Mouse (Mus musculus) mouse trophoblast stem cell (cell line): Measurements from ENCODE around the gene Maml3.

Source experiments
- in situ Hi-C, 2 experiments: fragments of 300-500 bp; cut with MseI, MboI; formaldehyde crosslinking; loops; 2 replicates in 1 of 2; 3 replicates in 1 of 2; pipeline ENCODE4 v1.15.1; 2025

Gene Maml3

DNA sequence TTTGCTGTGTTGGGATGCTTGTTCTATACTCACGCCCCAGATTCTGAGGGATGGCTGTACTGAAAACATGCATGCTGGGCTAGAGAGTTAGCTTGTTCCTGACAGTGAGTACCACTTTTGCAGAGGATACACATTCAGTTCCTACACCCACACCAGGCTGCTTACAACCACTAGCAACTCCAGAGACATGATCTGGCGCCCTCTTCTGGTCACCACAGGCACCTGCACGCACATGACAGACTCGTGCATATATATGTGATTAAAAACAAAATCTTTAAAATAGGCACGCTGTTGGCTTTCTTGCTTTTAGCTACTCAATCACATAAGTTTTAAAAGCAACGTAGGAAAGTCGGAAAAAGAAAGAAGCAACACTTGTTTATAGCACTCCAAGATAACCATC, 399.7 kb downstream of the Maml3 start:
- in situ Hi-C loops = no loop called here

DNA sequence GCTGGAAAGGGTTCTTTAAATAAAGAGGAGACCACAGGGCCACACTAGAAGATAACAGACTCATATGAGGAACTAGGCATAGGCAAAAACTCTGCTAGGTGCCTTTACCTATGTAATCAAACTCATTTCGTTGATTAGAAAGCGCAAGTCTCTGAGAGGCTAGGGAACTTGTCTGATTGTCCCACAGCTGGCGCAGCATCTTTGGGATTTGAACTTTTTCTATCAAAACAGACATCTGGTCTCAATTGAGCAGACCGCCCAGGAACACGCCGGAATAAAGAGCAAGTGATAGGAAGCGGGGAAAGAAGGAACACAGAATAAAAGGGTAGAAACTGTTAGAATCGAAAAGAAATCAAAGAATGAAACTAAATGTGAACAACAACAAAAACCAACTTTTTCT, 401.4 kb downstream of the Maml3 start:
- in situ Hi-C loops = no loop called here

DNA sequence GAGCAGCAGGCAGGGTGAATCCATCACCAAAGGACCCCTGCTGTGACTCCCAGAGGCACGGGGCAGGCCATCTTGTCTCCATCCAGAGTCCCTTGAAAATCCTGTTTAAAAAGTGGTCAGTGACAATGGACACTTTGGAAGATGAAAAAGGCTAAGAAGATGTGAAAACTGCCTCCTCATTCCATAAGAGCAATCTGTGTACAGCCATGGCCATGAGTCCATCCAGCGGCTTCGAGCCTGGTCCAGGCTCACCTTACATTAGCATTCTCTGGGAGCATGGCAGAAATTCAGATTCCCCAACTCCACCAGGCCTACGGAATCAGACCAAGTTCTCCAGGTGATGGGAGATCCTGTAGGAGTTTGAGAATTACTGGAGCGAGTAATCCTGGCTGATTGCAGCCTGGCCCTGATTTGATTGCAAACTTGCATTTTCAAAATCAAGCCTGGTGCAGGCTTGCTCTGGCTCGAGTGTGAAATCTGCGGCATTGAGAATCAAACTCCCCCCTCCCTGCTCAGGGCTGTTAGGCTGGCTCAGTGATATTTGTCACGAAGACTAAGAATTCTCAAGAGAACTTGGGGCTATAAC, 402.1 kb downstream of the Maml3 start:
- in situ Hi-C loops = no loop called here

DNA sequence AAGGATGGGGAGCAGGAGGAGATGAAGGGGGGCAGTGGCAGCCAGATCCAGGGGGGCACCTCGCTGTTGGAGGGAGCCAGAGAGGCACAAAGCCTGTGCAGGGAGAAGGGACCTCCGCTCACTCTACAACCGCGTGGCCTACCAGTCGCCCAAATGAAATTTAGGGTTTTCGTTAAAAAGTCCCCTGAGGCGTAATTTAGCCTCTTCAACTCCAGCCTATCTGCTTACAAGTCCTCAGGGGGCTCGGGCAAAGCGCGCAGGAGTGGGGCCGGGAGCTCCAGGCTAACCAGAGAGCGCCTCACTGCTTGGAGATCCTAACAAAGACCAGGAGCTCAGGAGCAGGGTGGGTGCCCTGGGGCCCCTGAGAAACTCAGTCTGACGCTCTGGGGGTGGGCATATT, 402.9 kb downstream of the Maml3 start:
- in situ Hi-C loops = no loop called here

DNA sequence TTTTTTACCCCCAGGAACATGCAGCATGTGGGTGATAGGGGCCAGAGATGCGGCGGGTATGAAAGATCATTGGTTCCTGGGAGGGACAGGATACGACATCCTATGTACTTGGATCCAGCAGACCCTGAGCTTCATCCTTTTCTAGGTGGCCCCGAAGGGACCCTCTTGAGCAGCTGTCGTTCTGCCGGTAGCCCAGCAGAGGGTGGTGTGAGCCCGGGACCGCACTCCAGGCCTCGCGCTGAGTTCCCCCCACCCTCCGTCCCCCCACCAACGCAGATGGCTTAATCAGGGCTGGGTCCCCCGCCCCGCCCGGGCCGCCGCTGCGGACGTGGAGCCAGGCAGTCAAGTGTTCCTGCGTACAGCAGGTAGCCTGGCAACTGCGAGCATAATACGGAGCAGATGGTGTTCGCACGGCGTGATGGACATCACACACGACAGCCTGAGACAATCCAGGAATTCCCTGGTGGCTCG, 403.6 kb downstream of the Maml3 start:
- in situ Hi-C loops = no loop called here

DNA sequence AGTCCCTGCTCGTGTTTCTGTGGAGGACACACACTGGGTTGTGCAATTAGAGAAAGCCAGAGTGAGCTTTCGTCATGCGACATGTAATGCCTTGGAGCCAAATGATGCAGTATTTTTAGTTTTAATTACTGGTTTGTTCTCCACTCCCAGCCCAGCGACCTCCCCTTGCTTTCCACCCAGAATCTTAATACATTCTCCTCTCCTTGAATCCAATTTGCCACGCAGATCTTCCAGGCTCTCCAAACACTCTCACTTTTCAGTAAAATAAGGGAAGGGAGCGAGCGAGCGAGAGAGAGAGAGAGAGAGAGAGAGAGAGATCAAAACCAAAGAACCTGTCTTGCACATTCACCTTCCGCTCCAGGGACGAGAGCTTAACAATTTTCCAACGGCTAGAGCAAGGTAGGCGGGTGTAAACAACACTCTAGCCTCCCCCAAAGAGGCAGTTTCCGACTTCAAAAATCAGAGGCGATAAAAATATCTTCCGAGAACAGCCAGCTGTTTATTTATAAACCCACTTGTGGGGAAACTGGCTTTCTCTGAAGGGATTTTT, 404.1 kb downstream of the Maml3 start:
- in situ Hi-C loops = no loop called here

DNA sequence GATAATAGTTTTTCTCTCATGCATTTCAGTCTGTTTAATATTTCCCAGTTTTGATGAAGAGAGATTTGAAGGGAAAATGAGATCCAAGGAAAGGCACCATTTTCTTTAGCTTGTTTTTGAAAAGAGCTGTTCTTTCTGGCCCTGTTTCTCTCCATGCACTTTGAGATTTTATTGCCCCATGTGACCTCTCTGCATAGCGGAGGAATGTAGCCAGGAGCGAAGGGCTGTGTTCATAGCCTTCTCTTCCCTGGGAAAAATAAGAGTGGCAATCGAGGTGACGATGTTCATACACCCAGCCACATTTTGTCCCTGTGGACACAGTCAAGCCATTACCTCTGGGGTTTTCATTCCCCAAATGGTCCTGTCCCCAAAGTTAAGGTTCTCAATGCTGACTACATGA, 404.8 kb downstream of the Maml3 start:
- in situ Hi-C loops = no loop called here

DNA sequence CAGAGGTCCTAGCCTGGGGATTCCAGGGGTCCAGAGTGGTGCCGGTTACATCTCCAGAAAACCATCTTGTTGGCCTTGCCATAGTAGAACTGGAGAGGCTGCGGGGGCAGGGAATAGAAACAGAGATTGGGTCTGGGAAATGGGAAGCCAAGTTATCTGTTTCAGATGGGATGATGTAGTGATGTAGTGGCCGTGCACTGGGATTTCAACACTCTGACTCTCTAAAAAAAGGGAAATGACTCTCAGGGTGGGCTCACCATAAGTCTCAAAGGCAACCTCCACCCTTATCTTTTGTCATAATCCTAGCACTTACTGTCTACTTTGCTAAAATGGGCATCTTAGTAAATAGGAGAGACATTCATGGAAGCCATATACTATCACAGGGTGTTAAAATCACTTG, 406.9 kb downstream of the Maml3 start:
- in situ Hi-C loops = no loop called here

DNA sequence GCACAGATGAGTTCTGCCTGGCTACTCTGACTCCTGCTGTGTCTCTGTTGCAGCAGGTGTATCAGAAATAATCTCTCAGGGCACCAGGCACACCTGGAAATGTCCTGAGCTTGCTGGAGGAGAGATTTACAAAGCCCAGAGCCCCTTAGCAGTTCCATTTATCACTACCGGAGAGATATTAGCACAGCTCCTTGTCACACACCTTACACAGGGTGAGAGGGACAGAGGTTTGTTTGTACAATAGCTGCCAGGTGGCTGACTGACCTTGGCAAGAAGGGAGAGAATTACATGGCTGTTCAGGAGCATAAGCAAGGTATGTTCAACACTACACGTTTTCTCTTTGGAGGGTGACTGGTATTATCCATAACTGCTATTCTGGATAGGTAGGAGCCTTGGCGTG, 409.2 kb downstream of the Maml3 start:
- in situ Hi-C loops = no loop called here

DNA sequence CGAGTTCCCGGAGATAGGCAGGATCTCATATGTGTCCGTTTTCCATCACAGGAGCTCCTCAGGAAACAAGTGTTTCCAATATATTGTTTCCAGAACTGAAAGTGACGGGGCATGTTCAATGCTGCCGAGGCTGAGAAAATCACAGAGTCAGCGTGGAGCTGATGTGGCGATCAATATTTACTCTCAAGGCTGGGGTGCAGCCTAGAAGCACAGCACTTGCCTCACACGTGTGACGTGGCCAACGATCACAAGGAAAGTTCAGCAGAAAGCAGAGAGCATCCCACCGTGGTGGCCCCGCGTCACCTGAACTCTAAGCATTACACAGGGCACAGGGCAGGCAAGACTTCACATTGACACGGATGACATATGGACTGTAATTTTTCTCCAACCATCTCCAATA, 410.3 kb downstream of the Maml3 start:
- in situ Hi-C loops = no loop called here

DNA sequence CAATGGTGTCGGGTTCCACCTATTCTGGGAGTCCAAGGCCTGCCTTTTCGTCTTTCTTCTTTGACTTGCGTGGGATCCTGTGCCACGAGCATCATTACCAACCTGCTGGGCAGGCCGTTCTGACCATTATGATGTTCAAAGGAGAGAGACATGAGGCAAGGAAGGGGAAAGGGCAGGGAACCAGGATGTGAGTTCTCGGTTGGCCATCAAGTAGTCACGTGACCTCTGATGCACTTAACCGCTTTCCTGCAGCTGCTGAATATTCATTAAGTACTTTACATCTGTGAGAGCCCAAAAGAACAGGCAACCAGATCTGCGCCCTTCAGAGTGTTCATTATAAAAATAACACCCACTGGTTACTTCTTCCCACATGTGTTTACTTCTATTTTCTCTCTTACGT, 411.7 kb downstream of the Maml3 start:
- in situ Hi-C loops = no loop called here

DNA sequence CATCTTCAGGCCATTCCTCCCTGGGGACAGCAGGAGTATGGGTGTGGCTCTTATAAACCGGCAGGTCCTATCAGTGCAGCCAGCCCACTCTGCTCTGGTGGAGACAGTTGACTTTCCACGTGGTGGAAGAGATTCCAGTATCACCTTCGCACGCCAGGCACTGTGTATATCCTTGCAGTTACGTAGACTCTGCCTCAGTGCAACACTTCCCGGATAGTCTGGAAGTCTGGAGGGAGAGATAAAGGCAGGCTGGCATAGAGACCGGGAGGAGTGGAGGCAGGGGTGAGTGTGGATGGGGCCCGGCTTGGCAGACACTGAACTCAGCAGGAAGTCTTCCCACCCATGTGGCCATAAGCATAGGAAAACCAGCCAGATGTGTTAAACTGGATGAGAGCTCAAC, 416.2 kb downstream of the Maml3 start:
- in situ Hi-C loops = no loop called here

DNA sequence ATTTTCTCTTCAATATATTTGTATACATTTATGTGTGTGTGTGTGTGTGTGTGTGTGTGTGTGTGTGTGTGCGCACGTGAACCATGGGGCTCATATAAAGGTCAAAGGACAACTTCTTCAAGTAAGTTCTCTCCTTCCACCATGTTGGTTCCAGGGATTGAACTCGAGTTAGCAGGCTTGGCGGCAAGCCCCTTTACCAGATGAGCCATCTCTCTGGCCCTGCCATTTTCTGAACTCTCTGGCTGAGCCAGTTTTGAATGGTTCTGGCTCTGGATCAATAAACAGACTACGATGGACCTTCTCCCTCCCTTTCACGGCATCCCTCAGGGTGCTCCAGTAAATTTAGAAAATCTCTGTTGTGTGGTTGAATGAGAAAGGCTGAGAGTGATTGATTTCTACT, 418.1 kb downstream of the Maml3 start:
- in situ Hi-C loops = no loop called here

DNA sequence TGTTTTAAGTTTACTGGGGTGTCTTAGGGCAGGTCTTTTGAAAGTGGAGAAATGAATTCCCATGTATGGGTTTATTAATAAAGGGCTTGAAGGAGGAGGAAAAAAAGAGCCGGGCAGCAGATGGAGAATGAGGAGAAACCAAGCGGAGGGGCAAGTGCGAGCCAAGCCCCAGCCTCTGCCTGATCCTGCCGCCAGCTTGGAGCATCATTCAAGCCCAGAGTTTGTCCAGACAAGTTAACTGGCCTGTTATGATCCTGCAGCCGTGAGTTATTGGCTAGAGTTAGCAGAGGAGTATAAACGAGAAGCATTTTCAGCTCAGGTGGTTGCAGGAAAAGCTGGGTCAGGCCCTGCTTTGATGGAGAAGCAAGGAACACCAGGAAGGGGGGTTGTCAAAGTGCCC, 418.6 kb downstream of the Maml3 start:
- in situ Hi-C loops = no loop called here

DNA sequence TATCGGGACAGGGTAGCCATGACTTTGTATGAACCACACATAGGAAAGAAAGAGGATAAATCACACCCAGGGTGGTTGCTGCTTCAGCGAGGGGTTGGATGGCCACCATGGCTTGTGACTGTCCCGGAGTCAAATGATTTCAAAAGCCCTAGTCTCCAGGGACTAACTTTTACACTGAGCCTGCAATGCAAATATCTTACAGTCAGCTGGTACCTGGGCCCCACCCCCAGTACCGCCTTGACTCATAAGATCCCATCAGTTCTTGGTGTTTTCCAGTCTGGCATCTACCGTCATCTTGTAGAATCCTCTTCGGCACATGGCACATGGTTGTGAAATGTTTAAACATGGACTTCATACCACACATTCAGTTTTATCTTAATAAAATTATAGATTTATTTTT, 419.3 kb downstream of the Maml3 start:
- in situ Hi-C loops = no loop called here

DNA sequence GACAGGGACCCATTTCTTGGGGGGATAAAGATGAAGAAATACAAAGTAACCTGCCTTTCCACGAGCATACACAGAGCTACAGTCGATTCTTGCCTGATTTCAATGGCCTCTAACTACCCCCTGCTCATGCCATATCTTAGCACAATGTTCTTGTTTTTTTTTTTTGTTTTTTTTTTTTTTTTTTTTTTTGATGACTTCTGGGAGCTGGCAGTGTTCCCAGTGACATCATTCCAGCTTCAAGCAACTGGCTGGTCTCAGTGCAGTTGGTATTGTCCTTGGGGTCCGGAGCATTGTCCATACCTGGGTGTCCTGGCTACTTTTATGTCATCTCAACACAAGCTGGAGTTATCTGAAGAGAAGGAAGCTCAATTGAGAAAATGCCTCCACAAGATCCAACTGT, 429.9 kb downstream of the Maml3 start:
- in situ Hi-C loops = no loop called here

DNA sequence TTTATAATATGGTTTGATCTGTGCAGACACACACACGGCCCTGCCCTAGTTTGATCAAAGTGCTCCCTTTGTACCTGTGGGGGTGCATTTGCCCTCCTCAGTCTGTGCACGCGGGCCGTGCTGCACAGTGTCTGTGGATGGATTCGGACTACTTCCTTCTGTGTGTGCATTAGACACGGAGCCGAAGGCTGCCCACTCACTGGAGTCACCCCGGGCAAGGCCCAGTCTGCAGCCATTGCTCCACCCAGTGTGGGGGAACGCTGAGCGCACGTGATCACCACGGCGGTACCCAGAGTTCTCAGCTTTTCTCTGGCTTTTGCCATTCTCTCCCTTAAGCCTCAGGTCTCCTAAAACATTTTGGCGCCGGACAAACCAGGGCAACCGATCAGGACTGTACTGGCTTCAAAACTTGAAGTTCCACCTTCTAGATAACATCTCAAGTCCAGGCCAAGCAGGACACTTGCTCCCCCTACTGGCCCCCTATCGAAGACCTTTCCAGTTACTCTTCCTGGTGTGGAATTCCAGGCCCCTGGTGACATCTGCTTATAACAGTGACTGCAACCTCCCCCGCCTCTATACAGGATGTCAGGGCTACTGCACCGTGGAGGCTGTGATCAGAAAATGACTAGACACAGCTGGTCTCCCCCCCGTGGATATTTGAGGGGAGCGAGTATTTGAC, 431.3 kb downstream of the Maml3 start:
- in situ Hi-C loops = no loop called here

DNA sequence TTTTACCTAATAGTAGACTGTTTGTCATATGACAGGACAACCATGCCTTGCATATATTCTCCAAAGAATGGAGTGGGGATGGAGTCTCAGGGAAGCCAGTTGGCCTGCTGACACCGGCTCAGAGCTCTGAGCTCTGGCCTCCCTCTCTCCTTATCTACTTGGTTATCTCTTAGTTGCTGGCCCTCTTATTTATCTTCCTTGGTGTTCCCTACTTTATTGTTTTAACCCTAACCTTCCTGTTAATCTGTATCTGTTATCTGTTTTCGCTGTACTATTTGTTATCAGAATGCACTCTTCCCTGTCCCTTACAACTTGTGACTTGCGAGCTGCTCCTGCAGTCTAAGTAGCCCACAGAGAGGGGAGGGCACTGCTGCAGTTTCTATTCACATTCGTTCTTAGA, 432.2 kb downstream of the Maml3 start:
- in situ Hi-C loops = no loop called here

DNA sequence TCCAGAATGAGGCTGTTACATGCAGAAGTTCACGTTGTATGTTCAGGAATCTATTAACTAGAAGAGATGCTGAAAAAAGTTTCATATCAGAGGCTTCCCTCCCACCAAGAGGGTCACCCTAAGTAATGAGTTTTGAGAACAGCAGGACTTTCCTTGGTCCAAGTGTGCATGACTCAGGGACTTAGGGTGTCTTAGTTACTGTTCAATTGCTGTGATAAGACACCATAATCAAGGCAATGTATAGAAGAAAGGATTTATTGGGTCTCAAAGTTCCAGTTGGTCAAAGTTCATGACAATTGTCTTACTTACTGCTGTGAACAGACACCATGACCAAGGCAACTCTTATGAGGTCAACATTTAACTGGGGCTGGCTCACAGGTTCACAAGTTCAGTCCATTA, 433.8 kb downstream of the Maml3 start:
- in situ Hi-C loops = no loop called here

DNA sequence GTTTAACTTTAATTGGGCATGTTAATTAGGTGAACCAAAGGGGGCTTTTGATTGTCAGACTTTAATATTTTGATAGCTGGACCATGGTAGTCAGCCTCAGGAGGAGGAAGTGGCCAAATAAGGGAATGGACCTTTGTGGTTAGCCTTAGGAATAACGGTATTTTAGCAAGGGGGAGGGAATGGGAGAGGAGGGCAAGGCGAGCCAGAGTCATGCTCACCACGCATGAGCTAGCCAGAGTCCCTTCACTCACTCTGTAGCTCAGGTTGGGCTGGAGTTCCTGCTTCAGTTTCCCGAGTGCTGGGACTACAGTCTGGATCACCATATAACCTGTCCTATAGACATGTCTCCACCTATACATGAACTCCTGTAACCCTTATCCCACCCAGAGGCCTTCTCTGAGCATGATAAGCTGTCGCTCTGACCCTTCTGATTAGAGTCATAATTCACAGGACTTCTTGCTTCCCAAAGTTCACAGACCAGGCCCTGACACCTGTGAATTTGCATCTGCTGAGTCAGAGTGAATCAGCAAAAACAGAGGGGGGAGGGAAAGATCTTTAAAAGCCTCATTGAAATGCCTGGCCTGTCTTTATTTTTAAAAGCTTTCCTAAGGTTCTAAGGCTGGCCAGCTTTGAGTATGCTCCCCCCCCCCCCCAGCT, 434.3 kb downstream of the Maml3 start:
- in situ Hi-C loops = no loop called here

DNA sequence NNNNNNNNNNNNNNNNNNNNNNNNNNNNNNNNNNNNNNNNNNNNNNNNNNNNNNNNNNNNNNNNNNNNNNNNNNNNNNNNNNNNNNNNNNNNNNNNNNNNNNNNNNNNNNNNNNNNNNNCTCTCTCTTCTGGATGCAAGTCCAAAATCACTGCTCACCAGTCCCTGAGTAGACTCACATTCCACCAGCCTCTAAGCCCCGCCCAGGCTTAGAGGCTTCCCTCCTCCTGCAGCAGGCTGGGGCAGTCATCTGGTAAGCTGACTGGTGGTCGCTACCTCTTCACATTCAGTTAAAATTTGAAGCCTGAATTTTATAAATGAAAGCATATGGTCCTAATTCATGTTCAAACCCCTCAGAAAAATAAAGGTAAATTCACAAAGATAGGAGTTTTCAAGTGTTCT, 436.3 kb downstream of the Maml3 start:
- in situ Hi-C loops = no loop called here

DNA sequence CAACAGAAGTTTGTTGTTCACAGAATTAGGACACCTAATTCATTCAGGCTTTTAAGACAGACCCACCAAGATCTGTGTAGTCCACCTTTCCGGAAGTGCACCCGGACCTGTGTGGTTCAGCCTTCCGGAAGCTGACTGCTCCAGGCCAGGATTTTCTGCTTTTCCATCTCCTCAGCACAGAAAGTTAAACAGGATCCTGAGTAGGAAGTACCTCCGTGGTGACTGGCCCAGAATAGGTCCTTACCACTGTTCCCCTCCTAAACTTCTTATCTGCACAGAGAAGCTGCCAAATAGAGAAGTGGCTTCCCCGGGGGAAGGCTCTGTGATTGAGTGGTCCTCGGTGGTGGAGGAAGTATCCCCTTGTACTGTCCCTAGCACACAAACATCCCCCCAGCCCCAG, 442.3 kb downstream of the Maml3 start:
- in situ Hi-C loops = no loop called here
